Mouse (Mus musculus) embryonic facial prominence, embryonic 15.5 days (tissue): ENCODE data around the gene Gm21988. TPM values are rescaled to one million over a fixed set of nuclear protein-coding genes. Genes with fewer than 3 reads are reported as not detected.

ENCODE experiments used
- ATAC-seq: fragments of 200-750 bp; cut with Nextera tagmentation; 2 replicates; pipeline ENCODE4 v1.8.0; 2017; ENCODE audit warnings: low read depth, moderate TSS enrichment; ENCODE audit not compliant: insufficient number of reproducible peaks, low FRiP score, low TSS enrichment
- H3K27ac ChIP-seq: fragments of 300-500 bp; sonication (generic); replicated peaks from 2 replicates; pipeline ENCODE4 v1.5.1; 2015; ENCODE audit warnings: mild to moderate bottlenecking, inconsistent platforms
- H3K27me3 ChIP-seq: fragments of 300-500 bp; sonication (generic); 2 replicates; pipeline ENCODE4 v1.6.1; 2015; ENCODE audit warnings: inconsistent platforms
- H3K36me3 ChIP-seq: fragments of 300-500 bp; sonication (generic); 2 replicates; pipeline ENCODE4 v1.6.1; 2015; ENCODE audit warnings: mild to moderate bottlenecking, inconsistent platforms
- H3K4me1 ChIP-seq: fragments of 300-500 bp; sonication (generic); 2 replicates; pipeline ENCODE4 v1.6.1; 2015; ENCODE audit warnings: inconsistent platforms
- H3K4me2 ChIP-seq: fragments of 300-500 bp; sonication (generic); replicated peaks from 2 replicates; pipeline ENCODE4 v1.6.1; 2015; ENCODE audit warnings: mild to moderate bottlenecking, inconsistent platforms
- H3K4me3 ChIP-seq: fragments of 300-500 bp; sonication (generic); replicated peaks from 2 replicates; pipeline ENCODE4 v1.5.1; 2015; ENCODE audit warnings: mild to moderate bottlenecking, inconsistent platforms
- H3K9ac ChIP-seq: fragments of 300-500 bp; sonication (generic); 2 replicates; pipeline ENCODE4 v1.6.1; 2015; ENCODE audit warnings: inconsistent platforms
- H3K9me3 ChIP-seq: fragments of 300-500 bp; sonication (generic); replicated peaks from 2 replicates; pipeline ENCODE4 v1.6.1; 2016; ENCODE audit warnings: inconsistent platforms
- WGBS: fragments of 180-500 bp; shearing (Covaris S2); methylation state at CpG from one replicate; pipeline ENCODE4 v1.1.7; 2015; 5-methylcytosine and 5-hydroxymethylcytosine counted together
- polyA plus RNA-seq: library from polyadenylated mRNA; unstranded; fragments of >200 nt; fragmentation: Nextera tagmentation; extraction: Ambion mirVana; gene quantifications from 2 replicates; pipeline ENCODE4 v1.2.1, GENCODE M21; 2015

The Gm21988 gene
- polyA plus RNA-seq, 1 experiment from 2014 or later: 12.0 TPM

DNA sequence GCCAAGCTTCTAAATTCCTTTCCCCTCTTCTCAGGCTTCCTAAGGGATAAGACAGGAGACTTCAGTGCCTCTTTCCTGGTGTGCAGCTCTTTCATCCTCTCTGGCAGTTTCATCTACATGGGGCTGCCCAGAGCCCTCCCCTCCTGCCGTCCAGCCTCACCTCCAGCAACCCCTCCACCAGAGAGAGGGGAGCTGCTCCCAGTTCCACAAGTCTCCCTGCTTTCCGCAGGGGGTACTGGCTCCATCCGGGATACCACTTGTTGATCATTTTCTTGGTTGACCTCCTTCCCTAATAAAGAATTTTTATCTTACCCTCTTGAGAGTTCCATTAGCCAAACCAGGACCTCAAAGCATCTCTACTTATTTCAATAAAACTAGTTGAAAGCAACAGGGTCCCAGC, 23.5 kb downstream of the Gm21988 start:
- H3K9ac ChIP-seq: no peak overlapping the region
- no peak overlapping the region for H3K4me2 ChIP-seq
- peaks cover 58% of the 10 kb centered on the region for H3K27me3 ChIP-seq
- no peak for ATAC-seq
- no peaks in the 10 kb centered on the region for H3K9me3 ChIP-seq
- H3K36me3 ChIP-seq: 0 out of 2 replicates have a peak, but pooled peaks cover 8% of the 10 kb centered on the region
- H3K4me3 ChIP-seq: no peak overlapping the region
- H3K27ac ChIP-seq: no peak overlapping the region
- 65% methylated on average over 3 of the region's 3 CpGs for WGBS
- H3K4me1 ChIP-seq: peaks cover 41% of the 10 kb centered on the region

DNA sequence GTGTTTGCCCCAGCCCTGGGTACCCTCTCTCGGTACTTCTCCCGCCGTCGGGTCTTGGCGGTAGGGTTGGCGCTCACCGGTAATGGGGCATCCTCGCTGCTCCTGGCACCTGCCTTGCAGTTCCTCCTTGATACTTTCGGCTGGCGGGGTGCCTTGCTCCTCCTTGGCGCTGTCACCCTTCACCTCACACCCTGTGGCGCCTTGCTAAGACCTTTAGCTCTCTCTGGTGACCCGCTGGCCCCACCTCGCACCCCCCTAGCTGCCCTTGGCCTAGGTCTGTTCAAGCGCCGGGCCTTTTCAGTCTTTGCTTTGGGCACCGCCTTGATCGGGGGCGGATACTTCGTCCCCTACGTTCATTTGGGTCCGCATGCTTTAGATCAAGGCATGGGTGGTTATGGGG, 24.3 kb downstream of the Gm21988 start:
- WGBS: 11% methylated on average over 22 of the region's 22 CpGs
- H3K9me3 ChIP-seq: no peaks in the 10 kb centered on the region
- H3K4me2 ChIP-seq: no peak overlapping the region
- no peak overlapping the region for H3K9ac ChIP-seq
- peaks cover 58% of the 10 kb centered on the region for H3K27me3 ChIP-seq
- peak overlapping the region; percentile 40; the same call in 1 of the 2 replicates for H3K4me3 ChIP-seq
- peaks cover 37% of the 10 kb centered on the region for H3K4me1 ChIP-seq
- H3K36me3 ChIP-seq: 0 out of 2 replicates have a peak, but pooled peaks cover 8% of the 10 kb centered on the region
- ATAC-seq: no peak
- no peak overlapping the region for H3K27ac ChIP-seq

DNA sequence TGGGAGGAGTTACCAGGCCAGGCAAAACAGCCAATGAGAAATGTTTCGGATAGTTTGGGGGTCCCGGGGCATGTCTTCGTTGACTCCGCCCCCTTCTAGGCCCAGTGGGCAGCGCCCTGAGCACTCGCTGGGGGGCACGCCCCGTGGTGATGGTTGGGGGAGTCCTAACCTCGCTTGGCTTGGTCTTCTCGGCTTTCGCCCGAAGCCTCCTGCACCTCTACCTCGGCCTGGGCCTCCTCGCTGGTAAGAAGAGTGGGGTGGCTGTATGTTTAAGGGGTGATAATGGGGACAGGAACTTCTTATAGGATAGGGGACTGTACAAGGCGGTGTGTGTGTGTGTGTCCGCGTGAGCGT, 24.8 kb downstream of the Gm21988 start:
- Histone ChIP-seq H3K4me2 (peak overlapping the region; percentile 77), H3K4me1 (peaks cover 32% of the 10 kb centered on the region), H3K27ac (no peak overlapping the region), H3K9me3 (no peaks in the 10 kb centered on the region), H3K27me3 (peaks cover 58% of the 10 kb centered on the region), H3K36me3 (0 out of 2 replicates have a peak, but pooled peaks cover 8% of the 10 kb centered on the region), H3K9ac (no peak overlapping the region), H3K4me3 (peak overlapping the region; percentile 40)
- ATAC-seq: no peak
- 5% methylated on average over 18 of the region's 18 CpGs for WGBS

DNA sequence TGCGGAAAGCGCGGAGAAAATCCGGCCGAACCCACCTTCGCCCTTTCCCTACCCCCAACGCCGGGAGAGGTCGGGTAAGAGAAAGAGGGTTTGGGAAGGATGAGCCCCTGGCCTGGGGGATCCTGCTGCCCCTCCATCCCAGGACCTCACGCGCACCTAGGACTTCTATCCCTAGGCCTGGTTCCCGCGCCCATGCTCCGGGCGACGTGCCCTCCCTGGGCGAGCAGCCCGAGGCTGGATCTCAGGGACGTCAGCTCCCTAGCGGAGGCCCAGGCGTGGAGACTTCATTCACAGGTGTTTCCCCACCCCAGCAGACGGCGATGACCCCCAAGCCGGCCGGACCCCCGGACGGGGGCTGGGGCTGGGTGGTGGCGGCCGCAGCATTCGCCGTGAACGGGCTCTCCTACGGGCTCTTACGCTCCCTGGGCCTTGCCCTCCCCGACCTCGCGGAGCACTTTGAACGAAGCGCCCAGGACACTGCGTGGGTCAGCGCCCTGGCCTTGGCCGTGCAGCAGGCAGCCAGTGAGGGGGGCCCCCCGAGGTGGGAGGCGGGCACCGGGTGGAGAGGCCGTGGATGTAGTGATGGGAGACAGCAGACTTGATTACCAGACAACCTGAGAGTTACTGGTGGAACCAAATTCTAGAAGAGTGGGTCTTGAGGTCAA, 25.3 kb downstream of the Gm21988 start:
- Histone ChIP-seq H3K27me3 (peaks cover 58% of the 10 kb centered on the region), H3K4me2 (peak overlapping the region; percentile 77), H3K4me3 (peak overlapping the region; percentile 40), H3K9me3 (no peaks in the 10 kb centered on the region), H3K4me1 (peaks cover 32% of the 10 kb centered on the region), H3K9ac (peak overlapping the region; percentile 26; the same call in 1 of the 2 replicates), H3K27ac (no peak overlapping the region), H3K36me3 (0 out of 2 replicates have a peak, but pooled peaks cover 8% of the 10 kb centered on the region)
- no peak for ATAC-seq
- under 1% methylated on average over 46 of the region's 46 CpGs for WGBS

DNA sequence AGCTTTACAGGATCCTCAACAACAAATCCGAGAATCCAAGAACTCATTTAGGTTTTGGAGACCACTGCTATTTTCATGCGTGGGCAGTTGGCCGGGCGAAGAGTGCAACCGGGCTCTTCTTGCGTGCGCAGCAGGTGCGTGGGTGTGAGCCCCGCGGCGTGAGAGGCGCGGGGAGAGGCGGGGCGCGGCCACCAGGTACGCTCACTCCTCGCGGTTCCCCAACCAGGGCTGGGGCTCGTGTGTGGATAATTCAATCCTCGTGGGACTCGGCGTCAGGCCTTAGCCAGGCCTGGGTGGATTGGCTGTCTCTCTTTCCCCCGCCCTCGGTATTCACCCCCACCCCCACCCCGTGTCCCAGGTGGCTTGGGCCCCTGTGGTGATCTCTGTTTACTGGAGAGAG, 25.9 kb downstream of the Gm21988 start:
- H3K9me3 ChIP-seq: no peaks in the 10 kb centered on the region
- H3K9ac ChIP-seq: no peak overlapping the region
- H3K4me3 ChIP-seq: peak overlapping the region; percentile 40
- peak overlapping the region; percentile 77 for H3K4me2 ChIP-seq
- no peak overlapping the region for H3K27ac ChIP-seq
- H3K36me3 ChIP-seq: 0 out of 2 replicates have a peak, but pooled peaks cover 8% of the 10 kb centered on the region
- peaks cover 58% of the 10 kb centered on the region for H3K27me3 ChIP-seq
- peaks cover 26% of the 10 kb centered on the region for H3K4me1 ChIP-seq
- ATAC-seq: no peak
- WGBS: 4% methylated on average over 26 of the region's 26 CpGs

DNA sequence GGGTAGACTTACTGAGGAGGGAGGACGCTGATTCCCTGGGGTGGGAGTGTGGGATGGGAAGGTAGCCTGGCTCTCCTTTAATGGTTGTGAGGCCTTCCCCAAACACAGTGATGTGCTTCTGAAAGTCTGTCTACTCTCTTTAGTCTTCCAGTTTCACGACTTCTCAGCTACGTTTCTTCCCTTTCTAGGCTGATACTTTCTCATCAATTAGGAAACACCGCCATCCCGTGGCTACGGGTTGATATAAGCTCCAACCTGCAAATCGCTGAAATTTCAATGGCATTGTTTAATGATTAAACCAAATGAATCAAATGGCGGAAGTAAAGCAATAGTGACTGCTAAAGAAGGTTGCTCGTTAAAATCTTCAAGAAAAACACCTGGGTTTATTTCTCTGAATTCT, 26.7 kb downstream of the Gm21988 start:
- peaks cover 58% of the 10 kb centered on the region for H3K27me3 ChIP-seq
- ATAC-seq: no peak
- H3K4me1 ChIP-seq: peaks cover 23% of the 10 kb centered on the region
- no peak overlapping the region for H3K4me2 ChIP-seq
- no peak overlapping the region for H3K4me3 ChIP-seq
- no peaks in the 10 kb centered on the region for H3K9me3 ChIP-seq
- 0 out of 2 replicates have a peak, but pooled peaks cover 8% of the 10 kb centered on the region for H3K36me3 ChIP-seq
- no peak overlapping the region for H3K9ac ChIP-seq
- WGBS: 8% methylated on average over 9 of the region's 9 CpGs
- H3K27ac ChIP-seq: no peak overlapping the region

DNA sequence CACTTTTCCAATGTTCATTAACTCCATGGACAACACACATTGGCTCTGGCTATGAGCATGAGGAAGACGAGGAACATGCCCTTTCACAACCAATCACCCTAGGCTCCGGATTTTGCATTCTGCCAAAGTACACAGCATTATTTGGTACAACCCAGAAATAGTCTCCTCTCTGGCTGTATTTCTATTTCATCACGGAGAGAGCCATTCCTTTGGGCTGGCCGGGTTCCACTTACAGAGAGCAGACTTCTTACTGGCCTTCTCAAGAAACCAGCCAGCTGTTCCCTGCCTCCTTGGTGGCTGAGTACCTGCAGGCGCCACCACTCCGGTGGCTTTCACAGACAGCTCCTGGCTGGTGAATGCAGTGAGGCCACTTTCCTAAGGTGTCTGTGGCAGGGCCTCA, 27.2 kb downstream of the Gm21988 start, which contains the start of gene Slc16a11:
Gene Slc16a11, plus strand, starts transcription at position 330 of the 400 bp plus-strand sequence.
- peaks cover 23% of the 10 kb centered on the region for H3K4me1 ChIP-seq
- peak within 1 kb of the TSS; percentile 40; the same call in 1 of the 2 replicates for H3K4me3 ChIP-seq
- H3K27me3 ChIP-seq: peaks cover 56% of the 10 kb centered on the region
- H3K9ac ChIP-seq: no peak within 1 kb of the TSS
- 0 out of 2 replicates have a peak, but pooled peaks cover 6% of the 10 kb centered on the region for H3K36me3 ChIP-seq
- H3K9me3 ChIP-seq: no peaks in the 10 kb centered on the region
- H3K4me2 ChIP-seq: peak within 1 kb of the TSS; percentile 77
- WGBS: 54% methylated on average over 6 of the region's 6 CpGs
- no peak within 1 kb of the TSS for H3K27ac ChIP-seq
- ATAC-seq: no peak

DNA sequence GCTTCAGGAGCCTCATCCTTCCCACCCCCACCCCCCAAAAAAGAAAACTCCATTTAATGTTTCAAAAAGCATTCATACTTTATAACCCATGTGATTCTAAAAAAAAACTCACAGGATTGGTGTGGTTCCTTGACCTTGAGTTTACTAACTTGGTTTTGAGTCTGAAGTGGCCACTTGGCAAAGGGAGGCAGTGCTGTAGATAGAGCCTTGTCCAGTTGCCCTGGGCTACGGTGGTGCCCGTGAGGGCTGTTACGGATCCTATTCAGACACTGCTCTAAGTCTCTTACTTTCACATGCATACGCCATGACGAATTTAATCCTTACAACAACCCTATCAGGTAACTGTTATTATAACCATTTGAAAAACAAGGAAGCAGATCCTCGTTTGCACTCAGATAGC, 27.7 kb downstream of the Gm21988 start:
- no peak for ATAC-seq
- no peaks in the 10 kb centered on the region for H3K9me3 ChIP-seq
- no peak overlapping the region for H3K4me3 ChIP-seq
- H3K4me2 ChIP-seq: no peak overlapping the region
- H3K4me1 ChIP-seq: peaks cover 23% of the 10 kb centered on the region
- 64% methylated on average over 6 of the region's 6 CpGs for WGBS
- no peak overlapping the region for H3K9ac ChIP-seq
- 0 out of 2 replicates have a peak, but pooled peaks cover 2% of the 10 kb centered on the region for H3K36me3 ChIP-seq
- peaks cover 52% of the 10 kb centered on the region for H3K27me3 ChIP-seq
- no peak overlapping the region for H3K27ac ChIP-seq

DNA sequence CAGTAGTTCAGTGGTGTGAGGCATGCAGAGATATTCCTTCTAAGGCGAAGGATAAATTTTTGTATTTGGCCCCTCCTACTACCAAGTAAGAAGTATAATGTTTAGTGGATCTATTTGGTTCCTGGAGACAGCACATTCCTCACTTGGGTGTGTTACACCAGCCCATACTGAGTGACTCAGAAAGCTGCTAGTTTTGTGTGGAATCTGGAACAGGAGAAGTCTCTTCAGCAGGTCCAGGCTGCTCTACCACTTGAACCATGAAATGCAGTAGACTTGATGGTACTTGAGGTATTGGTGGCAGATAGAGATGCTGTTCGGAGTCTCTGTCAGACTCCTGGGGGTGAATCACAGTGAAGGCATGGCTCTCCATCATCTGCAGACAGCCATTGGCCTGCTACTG, 28.9 kb downstream of the Gm21988 start:
- Histone ChIP-seq H3K27ac (no peak overlapping the region), H3K4me1 (peaks cover 22% of the 10 kb centered on the region), H3K27me3 (peaks cover 39% of the 10 kb centered on the region), H3K9ac (no peak overlapping the region), H3K4me3 (no peak overlapping the region), H3K36me3 (no peaks in the 10 kb centered on the region), H3K4me2 (no peak overlapping the region), H3K9me3 (no peaks in the 10 kb centered on the region)
- 78% methylated on average over 2 of the region's 2 CpGs for WGBS
- ATAC-seq: no peak

DNA sequence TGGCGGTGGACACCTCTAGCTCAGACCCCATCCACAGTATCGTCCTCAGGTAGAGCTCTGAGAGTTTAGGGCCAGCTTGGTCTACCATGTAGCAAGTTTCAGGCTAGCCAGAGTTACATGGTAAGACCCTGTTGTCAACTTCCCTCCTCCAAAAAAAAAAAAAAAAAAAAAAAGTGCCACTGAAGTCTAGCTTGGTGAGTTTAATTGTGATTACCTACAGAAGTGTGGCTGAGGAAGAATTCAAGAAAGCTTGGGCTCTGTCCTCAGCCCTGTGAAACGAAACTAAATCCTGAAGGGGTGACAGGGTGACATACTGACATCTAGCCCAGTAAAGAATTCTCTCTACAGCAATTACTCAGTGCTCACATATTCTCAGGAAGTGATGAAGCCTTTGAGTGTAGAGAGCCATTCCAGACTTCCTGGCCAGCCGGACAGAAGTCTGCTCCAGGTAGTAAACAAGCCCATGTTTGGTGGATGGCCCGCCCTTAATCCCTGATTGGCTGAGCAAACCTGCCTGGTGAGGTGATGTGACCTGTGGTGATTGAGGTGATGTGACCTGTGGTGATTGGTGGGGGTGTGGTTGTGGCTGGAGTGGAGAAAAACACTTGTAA, 30.7 kb downstream of the Gm21988 start:
- Histone ChIP-seq H3K9me3 (no peaks in the 10 kb centered on the region), H3K36me3 (no peaks in the 10 kb centered on the region), H3K4me2 (no peak overlapping the region), H3K27ac (no peak overlapping the region), H3K4me3 (no peak overlapping the region), H3K4me1 (peaks cover 4% of the 10 kb centered on the region), H3K9ac (no peak overlapping the region), H3K27me3 (peaks cover 21% of the 10 kb centered on the region)
- no peak for ATAC-seq
- WGBS: 68% methylated on average over 5 of the region's 5 CpGs

DNA sequence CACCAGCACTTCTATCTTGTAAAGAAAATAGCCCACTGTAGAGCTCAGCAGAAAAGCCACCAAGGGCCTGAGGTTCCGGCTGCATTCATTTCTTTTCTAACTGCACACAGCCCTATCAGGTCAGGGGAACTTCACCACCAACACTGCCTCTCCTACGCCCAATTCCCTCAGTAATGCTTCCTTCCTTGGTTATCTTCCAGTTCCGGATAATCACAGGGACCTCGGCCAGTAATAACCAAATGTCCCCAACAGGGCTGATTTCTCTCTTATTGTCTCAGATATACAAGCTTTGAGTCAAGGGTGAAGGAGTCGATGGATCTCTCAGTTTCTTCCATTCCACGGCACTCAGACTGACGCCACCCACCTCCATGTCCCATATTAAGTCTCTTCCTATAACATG, 32.3 kb downstream of the Gm21988 start:
- H3K4me2 ChIP-seq: no peak overlapping the region
- H3K27ac ChIP-seq: no peak overlapping the region
- no peak overlapping the region for H3K9ac ChIP-seq
- H3K4me1 ChIP-seq: no peaks in the 10 kb centered on the region
- 0 out of 2 replicates have a peak, but pooled peaks cover 7% of the 10 kb centered on the region for H3K27me3 ChIP-seq
- 81% methylated on average over 7 of the region's 7 CpGs for WGBS
- ATAC-seq: no peak
- H3K4me3 ChIP-seq: no peak overlapping the region
- H3K9me3 ChIP-seq: no peaks in the 10 kb centered on the region
- H3K36me3 ChIP-seq: no peaks in the 10 kb centered on the region
